Mouse (Mus musculus): ENCODE results near the gene Dtnbp1. TPM values are rescaled to one million over a fixed set of nuclear protein-coding genes. Genes with fewer than 3 reads are reported as not detected.

The Dtnbp1 gene
- polyA plus RNA-seq, 1 experiment from 2014 or later, result 84.2 TPM

- ATAC-seq (ENCODE audit: insufficient number of reproducible peaks, insufficient read depth, low FRiP score, low TSS enrichment), result no peak
- Histone ChIP-seq H3K27me3 (no peaks in the 10 kb centered on the region), H3K9ac (no peak overlapping the region), H3K4me3 (no peak overlapping the region), H3K36me3 (no peaks in the 10 kb centered on the region), H3K27ac (no peak overlapping the region), H3K9me3 (no peaks in the 10 kb centered on the region), H3K4me1 (peaks cover 12% of the 10 kb centered on the region), H3K4me2 (replicated peaks) (no peak overlapping the region)
- WGBS, result 78% methylated on average over 1 of the region's 1 CpGs
Observed at GRCm38 (mm10) chr13:45029791-45030190, 27.8 kb upstream of the Dtnbp1 start.

DNA sequence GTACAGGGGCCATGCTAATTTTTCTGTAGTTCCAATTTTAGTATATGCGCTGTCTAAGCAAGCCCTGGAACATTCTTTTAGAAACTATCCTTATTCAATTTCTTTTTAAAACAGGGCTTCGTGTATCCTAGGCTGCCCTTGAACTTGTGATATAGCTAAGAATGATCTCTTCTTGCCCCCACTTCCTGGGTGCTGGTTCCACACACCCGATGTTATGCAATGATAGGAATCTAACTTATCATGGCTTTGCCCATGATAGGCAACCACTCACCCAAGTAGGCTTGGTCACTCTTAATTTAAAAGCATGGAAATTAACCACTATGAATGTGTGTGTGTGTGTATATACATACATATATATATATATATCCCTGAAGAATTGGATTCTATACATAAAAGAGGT is 24.3 kb upstream of the Dtnbp1 start:
- Histone ChIP-seq H3K27ac (no peak overlapping the region), H3K9ac (no peak overlapping the region), H3K36me3 (no peaks in the 10 kb centered on the region), H3K4me1 (0 out of 2 replicates have a peak, but pooled peaks cover 5% of the 10 kb centered on the region), H3K4me2 (replicated peaks) (no peak overlapping the region), H3K9me3 (no peaks in the 10 kb centered on the region), H3K4me3 (no peak overlapping the region), H3K27me3 (no peaks in the 10 kb centered on the region)
- 86% methylated on average over 3 of the region's 3 CpGs for WGBS
- no peak for ATAC-seq (ENCODE audit: insufficient number of reproducible peaks, insufficient read depth, low FRiP score, low TSS enrichment)

DNA sequence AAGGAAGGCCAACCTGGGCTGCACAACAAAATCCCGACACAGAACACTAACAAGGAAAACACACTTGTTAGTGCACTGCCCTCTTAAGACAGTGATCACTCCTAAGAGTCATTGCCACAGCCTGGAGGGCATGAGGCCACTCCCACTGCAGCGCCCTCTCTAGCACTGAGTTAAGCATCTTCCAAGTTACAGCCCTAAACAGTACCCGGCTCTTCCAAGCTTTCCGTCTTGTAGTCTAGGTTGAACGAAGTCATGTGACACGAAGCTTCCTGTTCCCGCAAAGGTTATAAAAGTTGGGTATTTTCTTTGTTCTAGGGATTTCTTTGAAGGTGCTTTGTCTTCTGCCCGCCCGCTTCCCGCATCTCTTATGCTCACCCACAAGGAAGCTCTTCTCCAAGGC is 22.9 kb upstream of the Dtnbp1 start:
- Histone ChIP-seq H3K4me2 (replicated peaks) (no peak overlapping the region), H3K36me3 (no peaks in the 10 kb centered on the region), H3K27ac (no peak overlapping the region), H3K9me3 (no peaks in the 10 kb centered on the region), H3K4me1 (no peaks in the 10 kb centered on the region), H3K4me3 (no peak overlapping the region), H3K27me3 (no peaks in the 10 kb centered on the region), H3K9ac (no peak overlapping the region)
- 72% methylated on average over 10 of the region's 10 CpGs for WGBS
- ATAC-seq (ENCODE audit: insufficient number of reproducible peaks, insufficient read depth, low FRiP score, low TSS enrichment), result no peak

- no peak overlapping the region for H3K4me2 ChIP-seq (replicated peaks)
- ATAC-seq (ENCODE audit: insufficient number of reproducible peaks, insufficient read depth, low FRiP score, low TSS enrichment), result no peak
- H3K9me3 ChIP-seq, result no peaks in the 10 kb centered on the region
- no peak overlapping the region for H3K4me3 ChIP-seq
- no peak overlapping the region for H3K9ac ChIP-seq
- WGBS, result 71% methylated on average over 20 of the region's 20 CpGs
- no peaks in the 10 kb centered on the region for H3K36me3 ChIP-seq
- no peaks in the 10 kb centered on the region for H3K27me3 ChIP-seq
- no peaks in the 10 kb centered on the region for H3K4me1 ChIP-seq
- H3K27ac ChIP-seq, result no peak overlapping the region
Observed at GRCm38 (mm10) chr13:45023356-45024150, 21.6 kb upstream of the Dtnbp1 start.

DNA sequence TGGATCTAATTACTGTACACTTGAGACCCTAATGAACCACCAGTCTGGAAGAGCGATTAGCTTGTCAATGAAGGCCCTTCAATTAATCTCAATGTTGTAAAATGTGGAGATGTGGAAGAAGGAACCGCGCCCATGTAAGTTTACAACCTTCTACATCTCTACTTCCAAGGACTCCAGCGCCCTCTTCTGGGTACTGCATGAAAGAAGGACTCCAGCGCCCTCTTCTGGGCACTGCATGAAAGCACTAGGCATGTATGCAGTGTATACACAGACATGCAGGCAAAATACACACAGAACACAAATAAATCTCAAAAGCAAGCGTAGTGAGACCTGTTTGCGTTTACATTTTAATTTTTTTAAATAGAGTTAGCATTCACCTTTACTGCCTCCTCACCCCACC is 6.2 kb upstream of the Dtnbp1 start:
- no peaks in the 10 kb centered on the region for H3K27me3 ChIP-seq
- no peaks in the 10 kb centered on the region for H3K36me3 ChIP-seq
- H3K4me1 ChIP-seq, result 0 out of 2 replicates have a peak, but pooled peaks cover 7% of the 10 kb centered on the region
- no peak for ATAC-seq (ENCODE audit: insufficient number of reproducible peaks, insufficient read depth, low FRiP score, low TSS enrichment)
- H3K9me3 ChIP-seq, result no peaks in the 10 kb centered on the region
- no peak overlapping the region for H3K4me3 ChIP-seq
- H3K9ac ChIP-seq, result no peak overlapping the region
- no peak overlapping the region for H3K4me2 ChIP-seq (replicated peaks)
- WGBS, result 82% methylated on average over 7 of the region's 7 CpGs
- no peak overlapping the region for H3K27ac ChIP-seq

- Histone ChIP-seq H3K36me3 (no peaks in the 10 kb centered on the region), H3K4me1 (peaks cover 8% of the 10 kb centered on the region), H3K27ac (no peak overlapping the region), H3K27me3 (no peaks in the 10 kb centered on the region), H3K9me3 (no peaks in the 10 kb centered on the region), H3K4me3 (no peak overlapping the region), H3K4me2 (replicated peaks) (no peak overlapping the region), H3K9ac (no peak overlapping the region)
- no peak for ATAC-seq (ENCODE audit: insufficient number of reproducible peaks, insufficient read depth, low FRiP score, low TSS enrichment)
- WGBS, result 79% methylated on average over 6 of the region's 6 CpGs
Observed at GRCm38 (mm10) chr13:45007726-45008125, 5.8 kb upstream of the Dtnbp1 start.

DNA sequence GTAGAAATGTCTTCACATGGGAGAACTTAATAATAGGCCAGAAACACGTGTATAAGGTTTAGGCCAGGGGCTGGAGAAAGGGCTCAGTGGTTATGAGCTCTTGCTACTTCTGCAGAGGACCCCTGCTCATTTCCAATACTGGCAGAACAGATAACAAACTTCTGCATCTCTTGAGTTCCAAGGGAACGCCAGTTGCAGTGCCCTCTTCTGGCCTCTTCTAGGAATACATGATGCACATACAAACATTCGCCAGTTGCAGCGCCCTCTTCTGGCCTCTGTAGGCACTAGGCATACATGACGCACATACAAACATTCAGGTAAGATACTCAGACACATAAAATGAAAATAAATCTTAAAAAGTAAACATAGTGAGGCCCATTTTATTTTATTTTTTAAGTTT is 4.5 kb upstream of the Dtnbp1 start:
- no peak for ATAC-seq (ENCODE audit: insufficient number of reproducible peaks, insufficient read depth, low FRiP score, low TSS enrichment)
- H3K9ac ChIP-seq, result no peak overlapping the region
- 80% methylated on average over 5 of the region's 5 CpGs for WGBS
- no peak overlapping the region for H3K4me3 ChIP-seq
- H3K4me2 ChIP-seq (replicated peaks), result no peak overlapping the region
- H3K9me3 ChIP-seq, result no peaks in the 10 kb centered on the region
- H3K27me3 ChIP-seq, result no peaks in the 10 kb centered on the region
- H3K4me1 ChIP-seq, result peaks cover 13% of the 10 kb centered on the region
- H3K36me3 ChIP-seq, result no peaks in the 10 kb centered on the region
- no peak overlapping the region for H3K27ac ChIP-seq

- no peaks in the 10 kb centered on the region for H3K9me3 ChIP-seq
- ATAC-seq (ENCODE audit: insufficient number of reproducible peaks, insufficient read depth, low FRiP score, low TSS enrichment), result no peak
- H3K9ac ChIP-seq, result no peak overlapping the region
- no peaks in the 10 kb centered on the region for H3K27me3 ChIP-seq
- no peaks in the 10 kb centered on the region for H3K36me3 ChIP-seq
- no peak overlapping the region for H3K4me2 ChIP-seq (replicated peaks)
- no peak overlapping the region for H3K27ac ChIP-seq
- 46% methylated on average over 7 of the region's 7 CpGs for WGBS
- peaks cover 13% of the 10 kb centered on the region for H3K4me1 ChIP-seq
- H3K4me3 ChIP-seq, result no peak overlapping the region
Observed at GRCm38 (mm10) chr13:45005861-45006260, 3.9 kb upstream of the Dtnbp1 start.

DNA sequence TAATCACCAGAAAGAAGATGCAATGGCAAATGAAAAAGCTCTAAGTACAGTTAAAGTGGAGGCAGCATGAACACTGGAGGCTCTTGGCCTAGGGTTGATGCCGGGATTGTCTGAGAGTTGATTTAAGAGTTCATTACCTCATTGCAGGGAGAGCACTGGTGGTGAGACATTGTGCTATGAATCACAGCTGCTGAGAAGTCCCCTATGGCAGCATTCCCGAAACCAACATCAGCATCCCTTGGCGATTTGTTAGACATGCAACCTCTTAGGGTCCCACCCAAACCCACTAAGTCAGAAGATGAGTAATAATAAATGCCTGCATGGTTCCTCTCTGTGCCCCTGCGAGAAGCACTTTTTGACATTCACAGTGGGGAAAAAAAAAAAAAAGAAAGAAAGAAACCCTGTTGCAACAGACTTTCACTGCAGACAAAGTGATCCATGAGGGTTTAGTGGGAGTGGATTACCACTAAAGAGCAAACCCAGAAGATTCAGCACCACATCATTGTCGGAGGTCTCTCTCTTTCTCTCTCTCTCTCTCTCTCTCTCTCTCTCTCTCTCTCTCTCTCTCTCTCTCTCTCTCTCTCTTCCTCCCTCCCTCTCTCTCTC is 3.1 kb upstream of the Dtnbp1 start:
- no peak overlapping the region for H3K27ac ChIP-seq
- peaks cover 16% of the 10 kb centered on the region for H3K4me1 ChIP-seq
- WGBS, result 83% methylated on average over 5 of the region's 5 CpGs
- no peak overlapping the region for H3K9ac ChIP-seq
- no peaks in the 10 kb centered on the region for H3K27me3 ChIP-seq
- no peak for ATAC-seq (ENCODE audit: insufficient number of reproducible peaks, insufficient read depth, low FRiP score, low TSS enrichment)
- H3K36me3 ChIP-seq, result no peaks in the 10 kb centered on the region
- H3K9me3 ChIP-seq, result no peaks in the 10 kb centered on the region
- no peak overlapping the region for H3K4me2 ChIP-seq (replicated peaks)
- no peak overlapping the region for H3K4me3 ChIP-seq

DNA sequence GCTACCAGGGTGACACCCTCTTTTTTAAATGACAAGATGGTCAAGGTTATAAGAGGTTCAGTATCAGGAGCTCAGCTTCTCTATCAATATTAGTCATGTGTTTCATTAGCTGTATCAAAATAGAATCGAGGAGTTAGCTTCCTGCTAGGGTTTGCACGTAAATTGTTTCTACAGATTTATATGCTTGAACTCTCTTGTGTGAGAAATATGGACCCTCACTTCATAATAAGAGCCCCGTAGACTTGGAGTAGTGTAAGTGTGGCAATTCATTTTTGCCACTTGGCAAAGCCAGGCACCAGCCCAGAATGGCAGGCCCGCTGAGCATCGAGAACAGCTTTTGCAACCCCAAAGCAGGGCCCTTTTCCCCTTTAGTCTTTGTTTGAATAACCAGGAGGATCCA is 1.1 kb upstream of the Dtnbp1 start:
- Histone ChIP-seq H3K9me3 (no peaks in the 10 kb centered on the region), H3K27ac (no peak overlapping the region), H3K4me1 (peaks cover 20% of the 10 kb centered on the region), H3K4me3 (no peak overlapping the region), H3K27me3 (no peaks in the 10 kb centered on the region), H3K36me3 (peaks cover 6% of the 10 kb centered on the region; the same call in 1 of the 2 replicates), H3K4me2 (replicated peaks) (no peak overlapping the region), H3K9ac (no peak overlapping the region)
- WGBS, result 53% methylated on average over 5 of the region's 5 CpGs
- ATAC-seq (ENCODE audit: insufficient number of reproducible peaks, insufficient read depth, low FRiP score, low TSS enrichment), result no peak

DNA sequence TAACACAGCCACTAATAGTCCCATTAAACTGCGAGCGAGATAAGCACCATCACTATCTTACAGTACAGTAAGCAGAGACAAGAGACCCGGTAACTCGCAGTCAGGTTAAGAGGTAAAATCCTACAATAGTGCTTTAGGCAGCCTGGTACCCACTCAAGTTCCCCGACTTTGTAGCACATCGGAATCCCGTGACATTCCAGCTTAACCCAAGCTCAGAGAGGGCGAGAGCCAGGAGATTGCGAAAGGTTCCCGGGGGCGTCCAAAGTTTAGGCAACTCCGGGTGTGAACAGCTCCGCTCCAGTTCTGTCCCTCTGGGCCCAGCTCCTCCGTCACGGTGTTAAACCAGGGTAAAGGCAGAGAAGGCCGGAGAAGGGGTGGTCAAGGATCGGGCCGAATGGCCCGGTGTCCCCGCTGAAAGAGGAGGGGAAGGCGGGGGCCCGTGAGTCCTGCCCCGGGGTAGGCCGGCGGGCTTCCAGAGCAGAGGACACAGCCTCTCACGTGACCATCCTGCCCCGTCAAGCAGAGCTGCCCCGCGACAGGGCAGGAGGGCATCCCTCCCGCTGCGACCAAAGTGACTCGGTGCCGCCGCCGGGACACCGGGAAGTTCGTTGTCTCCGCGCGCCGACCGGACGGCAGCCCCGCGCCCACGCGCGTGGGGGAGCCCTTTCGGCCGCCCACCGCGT is 578 bp downstream of the Dtnbp1 start:
- H3K9me3 ChIP-seq, result no peaks in the 10 kb centered on the region
- H3K4me2 ChIP-seq (replicated peaks), result peak overlapping the region; percentile 71
- peak overlapping the region; percentile 82 for H3K9ac ChIP-seq
- H3K36me3 ChIP-seq, result peaks cover 6% of the 10 kb centered on the region; the same call in 1 of the 2 replicates
- H3K27me3 ChIP-seq, result no peaks in the 10 kb centered on the region
- H3K27ac ChIP-seq, result peak overlapping the region; percentile 78
- peak overlapping the region; percentile 86 for H3K4me3 ChIP-seq
- WGBS, result under 1% methylated on average over 51 of the region's 52 CpGs
- peaks cover 17% of the 10 kb centered on the region for H3K4me1 ChIP-seq
- peak; percentile 71 for ATAC-seq (ENCODE audit: insufficient number of reproducible peaks, insufficient read depth, low FRiP score, low TSS enrichment)

DNA sequence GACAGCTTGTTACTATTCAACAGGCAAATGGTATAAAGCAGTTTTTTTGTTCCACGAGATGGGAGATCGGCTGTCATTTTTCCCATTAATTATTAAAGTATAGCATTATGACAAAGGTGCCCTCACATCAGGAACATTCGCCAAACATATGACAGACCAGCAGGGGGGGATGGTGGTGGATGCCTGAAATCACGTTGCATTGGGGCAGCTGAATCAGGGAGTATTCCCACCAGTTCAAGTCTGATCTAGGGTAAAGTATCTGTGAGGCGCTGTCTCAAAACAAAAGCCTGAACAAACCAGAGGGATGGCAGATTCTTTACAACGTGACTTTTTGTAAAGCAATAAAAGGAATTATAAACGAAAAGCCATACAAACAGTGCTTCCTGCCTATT is 1.1 kb downstream of the Dtnbp1 start:
- H3K27me3 ChIP-seq, result no peaks in the 10 kb centered on the region
- H3K9ac ChIP-seq, result peak overlapping the region; percentile 82; the same call in 1 of the 2 replicates
- no peaks in the 10 kb centered on the region for H3K9me3 ChIP-seq
- ATAC-seq (ENCODE audit: insufficient number of reproducible peaks, insufficient read depth, low FRiP score, low TSS enrichment), result no peak
- peaks cover 6% of the 10 kb centered on the region; the same call in 1 of the 2 replicates for H3K36me3 ChIP-seq
- H3K4me1 ChIP-seq, result peaks cover 15% of the 10 kb centered on the region
- H3K4me3 ChIP-seq, result peak overlapping the region; percentile 86
- peak overlapping the region; percentile 71 for H3K4me2 ChIP-seq (replicated peaks)
- H3K27ac ChIP-seq, result peak overlapping the region; percentile 78
- 23% methylated on average over 7 of the region's 7 CpGs for WGBS
